Mouse (Mus musculus): ENCODE measurements around the gene Mtcl1. TPM values are rescaled to one million over a fixed set of nuclear protein-coding genes. Genes with fewer than 3 reads are reported as not detected.

Mtcl1 gene
- polyA plus RNA-seq, 1 experiment from 2014 or later = 1.1 TPM

DNA sequence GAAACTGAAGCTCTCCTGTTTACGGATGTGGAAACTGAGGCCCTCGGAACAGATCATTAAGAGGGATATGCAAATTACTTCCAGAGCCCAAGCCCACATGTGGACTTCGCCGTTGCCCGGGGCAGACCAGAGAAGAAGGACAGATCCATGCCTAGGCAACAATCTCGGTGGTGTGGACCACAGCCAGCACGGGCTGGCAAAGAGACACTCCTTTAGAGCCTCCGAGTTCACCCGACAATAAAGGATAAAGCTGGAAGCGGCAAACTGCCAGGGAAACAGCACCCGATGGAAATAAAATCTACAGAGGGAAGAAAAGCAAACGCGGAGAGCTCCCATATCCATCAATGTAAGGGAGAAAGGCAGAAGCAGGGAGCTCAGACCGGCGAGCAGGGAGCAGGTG is 103.9 kb downstream of the Mtcl1 start:
- no peak overlapping the region for H3K4me2 ChIP-seq (ENCODE audit: low read length)
- H3K27ac ChIP-seq (replicated peaks in 1 of 2; ENCODE audit: control insufficient read depth in 1 of 2, insufficient read depth in 1 of 2, low read depth in 2 of 2, low read length in 2 of 2) = no peak overlapping the region
- H3K27me3 ChIP-seq (ENCODE audit: control insufficient read depth, insufficient read depth, low read length) = no peaks in the 10 kb centered on the region
- WGBS = 88% methylated on average over 15 of the region's 15 CpGs
- H3K36me3 ChIP-seq (ENCODE audit: control insufficient read depth, insufficient read depth, low read length) = 0 out of 2 replicates have a peak, but pooled peaks cover 3% of the 10 kb centered on the region
- no peak for ATAC-seq (ENCODE audit: insufficient number of reproducible peaks, insufficient read depth, low FRiP score, low read depth)
- no peak overlapping the region for H3K9ac ChIP-seq (ENCODE audit: low read length)
- H3K4me3 ChIP-seq (ENCODE audit: control insufficient read depth in 1 of 2, insufficient read depth in 1 of 2, low read depth in 1 of 2, low read length in 2 of 2) = no peak overlapping the region
- H3K4me1 ChIP-seq (ENCODE audit: control insufficient read depth in 2 of 2, insufficient read depth in 2 of 2, low read length in 2 of 2) = peaks cover 9 to 18% of the 10 kb centered on the region in 2 experiments
- no peaks in the 10 kb centered on the region for H3K9me3 ChIP-seq (ENCODE audit: control insufficient read depth, low read length)

DNA sequence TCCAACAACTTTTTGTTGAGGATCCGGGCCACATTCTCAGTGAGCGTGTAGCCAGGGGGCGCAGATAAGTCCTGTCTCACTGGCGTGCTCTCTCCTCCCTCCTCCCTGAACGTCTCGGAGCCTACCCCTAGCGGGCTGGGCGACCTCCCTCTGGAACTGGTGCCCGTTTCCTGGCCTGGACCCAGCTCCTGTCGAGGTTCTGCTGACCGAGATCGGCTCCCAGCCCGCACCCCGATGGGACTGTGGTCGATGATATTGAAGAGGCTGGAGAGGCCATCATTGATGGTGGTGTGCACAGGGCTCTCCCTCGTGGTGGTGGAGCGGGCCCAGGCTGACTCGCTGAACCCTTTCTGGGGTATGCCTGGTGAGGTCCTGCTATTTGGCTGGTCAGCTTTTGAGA is 106.6 kb downstream of the Mtcl1 start:
- ATAC-seq (ENCODE audit: insufficient number of reproducible peaks, insufficient read depth, low FRiP score, low read depth) = no peak
- Histone ChIP-seq H3K36me3 (ENCODE audit: control insufficient read depth, insufficient read depth, low read length) (0 out of 2 replicates have a peak, but pooled peaks cover 3% of the 10 kb centered on the region), H3K4me3 (ENCODE audit: control insufficient read depth in 1 of 2, insufficient read depth in 1 of 2, low read depth in 1 of 2, low read length in 2 of 2) (no peak overlapping the region), H3K4me2 (ENCODE audit: low read length) (no peak overlapping the region), H3K27ac (replicated peaks in 1 of 2; ENCODE audit: control insufficient read depth in 1 of 2, insufficient read depth in 1 of 2, low read depth in 2 of 2, low read length in 2 of 2) (no peak overlapping the region), H3K27me3 (ENCODE audit: control insufficient read depth, insufficient read depth, low read length) (no peaks in the 10 kb centered on the region), H3K9ac (ENCODE audit: low read length) (no peak overlapping the region), H3K4me1 (ENCODE audit: control insufficient read depth in 2 of 2, insufficient read depth in 2 of 2, low read length in 2 of 2) (peaks cover 7 to 9% of the 10 kb centered on the region in 2 experiments), H3K9me3 (ENCODE audit: control insufficient read depth, low read length) (no peaks in the 10 kb centered on the region)
- WGBS = 92% methylated on average over 18 of the region's 18 CpGs

DNA sequence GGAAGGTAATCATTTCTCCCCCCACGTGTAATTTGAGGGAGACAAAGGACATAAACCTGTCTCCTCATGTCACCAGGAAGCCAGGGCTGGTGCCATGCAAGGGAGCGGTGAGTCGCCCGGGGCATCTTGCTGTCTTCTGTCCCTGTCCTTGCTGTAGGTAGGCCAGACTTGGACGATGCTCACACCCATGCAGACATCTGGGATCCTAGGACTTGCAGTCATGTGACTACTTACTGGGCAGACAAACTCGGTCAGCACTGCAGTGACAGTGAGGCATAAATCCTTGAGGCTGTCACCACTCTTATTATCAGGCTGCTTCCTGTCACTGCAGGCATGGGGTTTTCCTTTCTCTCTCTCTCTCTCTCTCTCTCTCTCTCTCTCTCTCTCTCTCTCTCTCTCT is 107.9 kb downstream of the Mtcl1 start:
- peaks cover 7 to 9% of the 10 kb centered on the region in 2 experiments for H3K4me1 ChIP-seq (ENCODE audit: control insufficient read depth in 2 of 2, insufficient read depth in 2 of 2, low read length in 2 of 2)
- no peak overlapping the region for H3K4me2 ChIP-seq (ENCODE audit: low read length)
- no peak overlapping the region for H3K9ac ChIP-seq (ENCODE audit: low read length)
- 0 out of 2 replicates have a peak, but pooled peaks have one; percentile 45 for ATAC-seq (ENCODE audit: insufficient number of reproducible peaks, insufficient read depth, low FRiP score, low read depth)
- H3K4me3 ChIP-seq (ENCODE audit: control insufficient read depth in 1 of 2, insufficient read depth in 1 of 2, low read depth in 1 of 2, low read length in 2 of 2) = no peak overlapping the region
- H3K27me3 ChIP-seq (ENCODE audit: control insufficient read depth, insufficient read depth, low read length) = no peaks in the 10 kb centered on the region
- H3K27ac ChIP-seq (replicated peaks in 1 of 2; ENCODE audit: control insufficient read depth in 1 of 2, insufficient read depth in 1 of 2, low read depth in 2 of 2, low read length in 2 of 2) = no peak overlapping the region
- no peaks in the 10 kb centered on the region for H3K9me3 ChIP-seq (ENCODE audit: control insufficient read depth, low read length)
- 54% methylated on average over 6 of the region's 6 CpGs for WGBS
- 0 out of 2 replicates have a peak, but pooled peaks cover 3% of the 10 kb centered on the region for H3K36me3 ChIP-seq (ENCODE audit: control insufficient read depth, insufficient read depth, low read length)

DNA sequence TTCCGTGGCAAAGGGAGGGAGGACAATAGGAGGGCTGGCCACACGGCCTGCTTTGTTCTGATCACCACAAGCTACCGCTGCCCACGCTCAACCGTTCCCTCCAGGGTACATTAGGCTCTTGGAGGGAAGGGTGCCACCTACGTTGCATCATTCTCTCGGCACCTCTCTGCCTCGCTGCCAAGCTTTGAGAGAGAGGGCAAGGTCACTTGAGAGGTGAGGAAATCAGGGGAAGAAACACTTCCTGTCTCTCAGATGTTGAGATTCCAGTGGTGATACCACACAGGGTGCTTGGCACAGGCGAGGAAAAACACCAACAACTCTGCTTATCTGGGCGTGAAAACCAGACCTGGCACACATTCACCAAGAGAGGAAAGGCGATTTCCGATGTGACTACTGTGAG is 108.8 kb downstream of the Mtcl1 start:
- no peak overlapping the region for H3K9ac ChIP-seq (ENCODE audit: low read length)
- H3K4me3 ChIP-seq (ENCODE audit: control insufficient read depth in 1 of 2, insufficient read depth in 1 of 2, low read depth in 1 of 2, low read length in 2 of 2) = no peak overlapping the region
- ATAC-seq (ENCODE audit: insufficient number of reproducible peaks, insufficient read depth, low FRiP score, low read depth) = no peak
- H3K27me3 ChIP-seq (ENCODE audit: control insufficient read depth, insufficient read depth, low read length) = no peaks in the 10 kb centered on the region
- 77% methylated on average over 12 of the region's 12 CpGs for WGBS
- no peak overlapping the region for H3K4me2 ChIP-seq (ENCODE audit: low read length)
- 0 out of 2 replicates have a peak, but pooled peaks cover 3% of the 10 kb centered on the region for H3K36me3 ChIP-seq (ENCODE audit: control insufficient read depth, insufficient read depth, low read length)
- peaks cover 7 to 9% of the 10 kb centered on the region in 2 experiments for H3K4me1 ChIP-seq (ENCODE audit: control insufficient read depth in 2 of 2, insufficient read depth in 2 of 2, low read length in 2 of 2)
- no peaks in the 10 kb centered on the region for H3K9me3 ChIP-seq (ENCODE audit: control insufficient read depth, low read length)
- no peak overlapping the region for H3K27ac ChIP-seq (replicated peaks in 1 of 2; ENCODE audit: control insufficient read depth in 1 of 2, insufficient read depth in 1 of 2, low read depth in 2 of 2, low read length in 2 of 2)

DNA sequence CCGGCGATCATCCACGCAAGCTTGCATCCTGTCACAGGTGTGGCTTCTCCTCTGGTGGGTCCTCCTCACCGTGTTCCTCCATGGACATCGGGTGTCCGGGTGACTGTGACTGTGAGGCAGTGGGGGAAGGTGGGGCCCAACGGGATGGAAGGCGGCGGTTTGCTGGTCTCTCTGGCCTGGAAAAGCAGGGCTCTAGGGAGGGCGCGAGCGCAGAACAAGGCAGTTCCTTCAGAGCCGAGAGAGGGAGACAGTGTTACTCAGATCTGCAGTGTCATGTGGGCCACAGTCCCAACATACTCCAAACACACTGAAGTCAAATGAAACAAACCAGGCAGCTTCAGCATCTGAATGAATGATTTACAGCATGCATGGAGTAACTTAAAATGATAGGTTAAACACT is 111.6 kb downstream of the Mtcl1 start:
- 82% methylated on average over 13 of the region's 13 CpGs for WGBS
- no peak overlapping the region for H3K4me3 ChIP-seq (ENCODE audit: control insufficient read depth in 1 of 2, insufficient read depth in 1 of 2, low read depth in 1 of 2, low read length in 2 of 2)
- ATAC-seq (ENCODE audit: insufficient number of reproducible peaks, insufficient read depth, low FRiP score, low read depth) = no peak
- no peaks in the 10 kb centered on the region for H3K36me3 ChIP-seq (ENCODE audit: control insufficient read depth, insufficient read depth, low read length)
- H3K9ac ChIP-seq (ENCODE audit: low read length) = no peak overlapping the region
- no peak overlapping the region for H3K27ac ChIP-seq (replicated peaks in 1 of 2; ENCODE audit: control insufficient read depth in 1 of 2, insufficient read depth in 1 of 2, low read depth in 2 of 2, low read length in 2 of 2)
- no peaks in the 10 kb centered on the region for H3K27me3 ChIP-seq (ENCODE audit: control insufficient read depth, insufficient read depth, low read length)
- H3K4me1 ChIP-seq (ENCODE audit: control insufficient read depth in 2 of 2, insufficient read depth in 2 of 2, low read length in 2 of 2) = peaks cover 7 to 9% of the 10 kb centered on the region in 2 experiments
- H3K4me2 ChIP-seq (ENCODE audit: low read length) = no peak overlapping the region
- H3K9me3 ChIP-seq (ENCODE audit: control insufficient read depth, low read length) = no peaks in the 10 kb centered on the region

DNA sequence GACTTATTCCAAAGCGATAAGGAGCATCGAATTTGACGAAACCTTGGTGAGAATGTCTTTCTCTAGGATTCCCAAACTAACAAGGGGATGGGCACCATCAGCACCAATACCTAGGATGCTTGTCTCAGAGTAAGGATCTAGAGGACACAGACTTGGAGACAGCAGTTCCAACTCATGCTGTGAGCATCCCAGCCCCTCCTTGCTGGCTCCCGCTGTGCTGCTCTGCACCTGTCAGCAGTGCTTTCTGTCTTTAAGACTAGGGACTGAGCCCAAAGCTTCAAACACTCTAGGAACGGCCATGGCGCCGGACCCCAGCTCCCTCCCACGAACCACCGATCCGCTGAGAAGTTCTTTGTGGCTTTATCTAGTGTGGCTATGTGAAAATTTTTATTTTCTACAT is 114.0 kb downstream of the Mtcl1 start:
- 86% methylated on average over 10 of the region's 10 CpGs for WGBS
- ATAC-seq (ENCODE audit: insufficient number of reproducible peaks, insufficient read depth, low FRiP score, low read depth) = no peak

DNA sequence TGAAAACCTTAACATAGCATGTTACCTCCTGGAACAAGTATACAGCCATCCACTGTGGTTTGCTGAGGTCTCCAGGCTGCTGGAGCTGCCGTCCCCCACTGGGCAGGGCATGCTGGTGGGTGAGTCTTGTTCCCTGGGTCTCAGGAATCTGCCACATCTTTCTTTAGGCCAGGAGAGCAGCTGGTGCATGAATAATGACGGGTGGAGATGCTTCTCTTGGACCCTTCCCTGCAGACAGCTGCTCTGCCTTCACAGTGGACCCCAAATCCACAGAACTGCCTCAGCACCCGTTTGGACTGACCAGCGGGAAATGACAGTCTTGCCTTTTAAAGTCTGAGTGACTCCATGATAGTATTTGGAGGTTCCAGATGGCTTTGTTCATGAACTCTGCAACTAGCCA is 114.7 kb downstream of the Mtcl1 start:
- Histone ChIP-seq H3K4me1 (ENCODE audit: control insufficient read depth in 2 of 2, insufficient read depth in 2 of 2, low read length in 2 of 2) (no peaks in the 10 kb centered on the region), H3K9ac (ENCODE audit: low read length) (no peak overlapping the region), H3K27ac (replicated peaks in 1 of 2; ENCODE audit: control insufficient read depth in 1 of 2, insufficient read depth in 1 of 2, low read depth in 2 of 2, low read length in 2 of 2) (no peak overlapping the region), H3K36me3 (ENCODE audit: control insufficient read depth, insufficient read depth, low read length) (no peaks in the 10 kb centered on the region), H3K27me3 (ENCODE audit: control insufficient read depth, insufficient read depth, low read length) (no peaks in the 10 kb centered on the region), H3K4me3 (ENCODE audit: control insufficient read depth in 1 of 2, insufficient read depth in 1 of 2, low read depth in 1 of 2, low read length in 2 of 2) (no peak overlapping the region), H3K4me2 (ENCODE audit: low read length) (no peak overlapping the region), H3K9me3 (ENCODE audit: control insufficient read depth, low read length) (no peaks in the 10 kb centered on the region)
- no peak for ATAC-seq (ENCODE audit: insufficient number of reproducible peaks, insufficient read depth, low FRiP score, low read depth)
- 66% methylated on average over 4 of the region's 4 CpGs for WGBS

More for the DNA sequence above, 114.0 kb downstream of the Mtcl1 start:
- no peaks in the 10 kb centered on the region for H3K27me3 ChIP-seq (ENCODE audit: control insufficient read depth, insufficient read depth, low read length)
- H3K27ac ChIP-seq (replicated peaks in 1 of 2; ENCODE audit: control insufficient read depth in 1 of 2, insufficient read depth in 1 of 2, low read depth in 2 of 2, low read length in 2 of 2) = no peak overlapping the region
- H3K9me3 ChIP-seq (ENCODE audit: control insufficient read depth, low read length) = no peaks in the 10 kb centered on the region
- H3K4me3 ChIP-seq (ENCODE audit: control insufficient read depth in 1 of 2, insufficient read depth in 1 of 2, low read depth in 1 of 2, low read length in 2 of 2) = no peak overlapping the region
- no peaks in the 10 kb centered on the region; a peak in 1 of 4 replicates for H3K4me1 ChIP-seq (ENCODE audit: control insufficient read depth in 2 of 2, insufficient read depth in 2 of 2, low read length in 2 of 2)
- no peaks in the 10 kb centered on the region for H3K36me3 ChIP-seq (ENCODE audit: control insufficient read depth, insufficient read depth, low read length)
- H3K4me2 ChIP-seq (ENCODE audit: low read length) = no peak overlapping the region
- H3K9ac ChIP-seq (ENCODE audit: low read length) = no peak overlapping the region

DNA sequence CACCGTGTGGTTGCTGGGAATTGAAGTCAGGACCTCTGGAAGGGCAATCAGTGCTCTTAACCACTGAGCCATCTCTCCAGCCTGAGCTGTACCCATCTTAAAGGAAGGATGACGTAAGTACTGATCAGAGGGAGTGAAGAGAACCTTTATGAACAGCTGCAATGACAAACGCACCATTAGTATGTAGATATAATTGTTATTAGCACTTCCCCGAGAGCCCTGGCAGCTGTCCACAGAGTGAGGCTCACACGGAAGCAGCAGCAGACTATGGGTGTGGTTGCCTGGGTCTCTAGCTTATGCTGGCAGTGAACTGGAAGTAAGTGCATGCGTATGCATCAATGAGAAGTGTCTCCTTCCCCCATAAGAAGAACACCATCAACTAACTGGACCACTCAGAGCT is 118.3 kb downstream of the Mtcl1 start:
- no peak overlapping the region for H3K4me3 ChIP-seq (ENCODE audit: control insufficient read depth in 1 of 2, insufficient read depth in 1 of 2, low read depth in 1 of 2, low read length in 2 of 2)
- H3K27me3 ChIP-seq (ENCODE audit: control insufficient read depth, insufficient read depth, low read length) = no peaks in the 10 kb centered on the region
- no peak overlapping the region for H3K4me2 ChIP-seq (ENCODE audit: low read length)
- 0 out of 2 replicates have a peak, but pooled peaks cover 2% of the 10 kb centered on the region for H3K9me3 ChIP-seq (ENCODE audit: control insufficient read depth, low read length)
- H3K27ac ChIP-seq (replicated peaks in 1 of 2; ENCODE audit: control insufficient read depth in 1 of 2, insufficient read depth in 1 of 2, low read depth in 2 of 2, low read length in 2 of 2) = no peak overlapping the region
- no peaks in the 10 kb centered on the region for H3K36me3 ChIP-seq (ENCODE audit: control insufficient read depth, insufficient read depth, low read length)
- no peak for ATAC-seq (ENCODE audit: insufficient number of reproducible peaks, insufficient read depth, low FRiP score, low read depth)
- no peaks in the 10 kb centered on the region for H3K4me1 ChIP-seq (ENCODE audit: control insufficient read depth in 2 of 2, insufficient read depth in 2 of 2, low read length in 2 of 2)
- 61% methylated on average over 6 of the region's 6 CpGs for WGBS
- no peak overlapping the region for H3K9ac ChIP-seq (ENCODE audit: low read length)

Data from heart, embryonic 14.5 days (tissue).